Mouse (Mus musculus) liver (tissue): Measurements from ENCODE around the gene Gpr157.
"Not testable (repeated sequence)": the region's sequence is repeated elsewhere in the genome, so short reads cannot be mapped to it uniquely, and the experiment has no call there.

Source experiments
- DNase-seq: peaks from one replicate; pipeline ENCODE4 v3.0.0-alpha.2; 2020; ENCODE audit warnings: mixed read lengths

Gene Gpr157

GRCm38 (mm10) chr4:150087161-150087889 lies at the start of gene Gpr157:
Gpr157 (plus strand) TSS chr4:150087365.
- DNase-seq, result peak; percentile 92

- DNase-seq, result no peak
Measured at GRCm38 (mm10) chr4:150038533-150038932, 48.6 kb upstream of the Gpr157 start.

- DNase-seq, result no peak
Measured at GRCm38 (mm10) chr4:150040003-150040581, 47.1 kb upstream of the Gpr157 start.

- not testable (repeated sequence) for DNase-seq
Measured at GRCm38 (mm10) chr4:150040856-150041255, 46.3 kb upstream of the Gpr157 start.

GRCm38 (mm10) chr4:150041346-150042110 lies 45.6 kb upstream of the Gpr157 start:
- no peak for DNase-seq

GRCm38 (mm10) chr4:150043591-150043990 lies 43.6 kb upstream of the Gpr157 start:
- no peak for DNase-seq

GRCm38 (mm10) chr4:150048038-150048437 lies 39.1 kb upstream of the Gpr157 start:
- peak; percentile 35 for DNase-seq

- DNase-seq, result no peak
Measured at GRCm38 (mm10) chr4:150048478-150049156, 38.5 kb upstream of the Gpr157 start.

GRCm38 (mm10) chr4:150049157-150049513 lies 38.0 kb upstream of the Gpr157 start:
- DNase-seq, result no peak

GRCm38 (mm10) chr4:150049564-150050226 lies 37.5 kb upstream of the Gpr157 start:
- DNase-seq, result no peak

- DNase-seq, result no peak
Measured at GRCm38 (mm10) chr4:150051514-150051913, 35.7 kb upstream of the Gpr157 start.

- DNase-seq, result no peak
Measured at GRCm38 (mm10) chr4:150052380-150052779, 34.8 kb upstream of the Gpr157 start.

- DNase-seq, result no peak
Measured at GRCm38 (mm10) chr4:150056171-150056570, 31.0 kb upstream of the Gpr157 start.

- DNase-seq, result no peak
Measured at GRCm38 (mm10) chr4:150057722-150058121, 29.4 kb upstream of the Gpr157 start.

GRCm38 (mm10) chr4:150059841-150060468 lies 27.2 kb upstream of the Gpr157 start:
- DNase-seq, result no peak

GRCm38 (mm10) chr4:150060469-150061170 lies 26.5 kb upstream of the Gpr157 start:
- DNase-seq, result no peak

- DNase-seq, result no peak
Measured at GRCm38 (mm10) chr4:150061432-150062225, 25.5 kb upstream of the Gpr157 start.

- DNase-seq, result peak; percentile 32
Measured at GRCm38 (mm10) chr4:150066706-150067323, 20.4 kb upstream of the Gpr157 start.

- no peak for DNase-seq
Measured at GRCm38 (mm10) chr4:150068216-150068615, 18.9 kb upstream of the Gpr157 start.

GRCm38 (mm10) chr4:150070136-150070535 lies 17.0 kb upstream of the Gpr157 start:
- DNase-seq, result no peak
